Mouse (Mus musculus): ENCODE data around the gene Taf6.
A peak's percentile ranks its signal among the peaks of the same experiment; 100 is the strongest.

The Taf6 gene

GRCm38 (mm10) chr5:138171695-138172491, 15.4 kb downstream of the Taf6 start, which contains the start of the genes Ap4m1 and Mcm7:
Ap4m1 (plus strand) TSS chr5:138172002.
Mcm7 (minus strand) TSS chr5:138172422.
- DNase-seq (ENCODE audit: low spot score), result peak; percentile 89

- peak; percentile 90 for DNase-seq (ENCODE audit: low spot score)
Observed at GRCm38 (mm10) chr5:138170936-138171561, 16.2 kb downstream of the Taf6 start.

DNA sequence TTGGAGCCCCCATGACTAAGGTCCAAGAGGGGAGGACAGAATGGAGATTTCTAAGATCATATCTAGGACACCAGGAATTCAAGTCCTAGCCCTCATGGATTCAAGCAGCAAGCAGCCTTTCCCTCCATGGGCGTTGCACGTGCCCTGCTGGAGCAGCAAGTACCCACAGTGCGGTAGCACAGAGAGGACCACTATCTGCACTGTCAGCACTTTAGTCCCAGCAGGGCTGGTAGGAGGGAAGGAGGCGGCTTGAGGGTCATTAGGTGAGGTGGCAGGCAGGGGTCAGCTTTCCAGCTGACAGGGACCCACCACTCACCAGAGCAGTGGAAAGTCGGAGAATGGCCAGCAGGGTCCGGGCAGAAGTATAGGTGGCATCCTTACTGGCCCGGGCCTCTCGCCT, 21.7 kb downstream of the Taf6 start:
- DNase-seq (ENCODE audit: low spot score), result no peak

DNA sequence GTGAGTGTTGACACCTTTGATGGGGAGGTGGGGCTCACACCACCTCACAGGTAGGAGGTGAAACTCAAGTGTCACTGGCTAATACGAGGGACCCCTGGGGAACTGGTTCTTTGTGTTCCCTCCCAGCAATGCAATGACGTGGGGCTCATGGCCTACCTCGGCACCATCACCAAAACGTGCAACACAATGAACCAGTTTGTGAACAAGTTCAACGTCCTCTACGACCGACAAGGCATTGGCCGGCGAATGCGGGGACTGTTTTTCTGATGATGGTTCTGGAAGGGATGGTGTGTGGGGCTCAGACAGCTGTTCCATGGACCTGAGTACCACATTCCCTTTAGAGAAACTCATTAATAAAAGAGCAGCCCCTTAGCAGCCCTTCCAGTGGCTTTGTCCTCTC, 23.6 kb downstream of the Taf6 start:
- no peak for DNase-seq (ENCODE audit: low spot score)

GRCm38 (mm10) chr5:138163046-138163445, 24.2 kb downstream of the Taf6 start:
- DNase-seq (ENCODE audit: low spot score), result no peak

DNA sequence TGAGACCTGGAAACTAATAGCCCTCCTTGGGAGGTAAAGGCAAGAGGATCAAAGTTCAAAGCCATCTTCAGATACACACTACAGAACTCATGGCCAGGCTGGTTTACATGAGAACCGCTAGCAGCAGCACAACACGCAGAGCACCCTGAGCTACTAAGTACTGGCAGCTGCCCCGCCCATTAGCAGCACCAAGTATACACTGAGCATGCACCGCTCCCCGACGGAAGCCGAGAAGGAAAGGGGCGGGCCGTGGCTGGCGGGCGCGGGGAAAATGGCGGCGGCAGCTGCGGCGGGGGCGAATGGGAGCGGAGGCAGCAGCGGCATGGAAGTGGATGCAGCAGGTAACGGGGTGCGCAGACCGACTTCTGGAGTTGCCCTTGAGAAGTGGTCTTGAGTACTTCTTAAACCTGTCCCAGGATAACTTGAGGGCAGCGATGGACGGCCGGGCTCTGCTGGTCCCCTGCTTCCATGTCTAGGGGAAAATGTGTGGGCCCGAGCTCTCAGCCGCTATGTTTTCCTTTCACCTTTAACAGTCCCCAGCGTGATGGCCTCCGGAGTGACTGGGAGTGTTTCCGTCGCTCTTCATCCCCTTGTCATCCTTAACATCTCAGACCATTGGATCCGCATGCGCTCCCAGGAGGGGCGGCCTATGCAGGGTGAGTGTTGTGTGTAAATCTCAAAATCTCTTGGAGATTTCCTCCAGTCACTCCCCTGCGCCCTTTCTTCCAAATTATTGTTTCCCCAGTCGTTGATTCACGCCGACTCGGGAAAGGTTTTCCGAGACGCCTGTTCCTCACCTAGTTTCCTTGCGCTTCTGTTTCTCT, 26.2 kb downstream of the Taf6 start, which contains the start of gene Cops6:
Gene Cops6 (plus strand): TSS at position 230 of the 824 bp plus-strand sequence.
- DNase-seq (ENCODE audit: low spot score), result peak; percentile 87

GRCm38 (mm10) chr5:138160224-138160762, 27.0 kb downstream of the Taf6 start:
- no peak for DNase-seq (ENCODE audit: low spot score)

DNA sequence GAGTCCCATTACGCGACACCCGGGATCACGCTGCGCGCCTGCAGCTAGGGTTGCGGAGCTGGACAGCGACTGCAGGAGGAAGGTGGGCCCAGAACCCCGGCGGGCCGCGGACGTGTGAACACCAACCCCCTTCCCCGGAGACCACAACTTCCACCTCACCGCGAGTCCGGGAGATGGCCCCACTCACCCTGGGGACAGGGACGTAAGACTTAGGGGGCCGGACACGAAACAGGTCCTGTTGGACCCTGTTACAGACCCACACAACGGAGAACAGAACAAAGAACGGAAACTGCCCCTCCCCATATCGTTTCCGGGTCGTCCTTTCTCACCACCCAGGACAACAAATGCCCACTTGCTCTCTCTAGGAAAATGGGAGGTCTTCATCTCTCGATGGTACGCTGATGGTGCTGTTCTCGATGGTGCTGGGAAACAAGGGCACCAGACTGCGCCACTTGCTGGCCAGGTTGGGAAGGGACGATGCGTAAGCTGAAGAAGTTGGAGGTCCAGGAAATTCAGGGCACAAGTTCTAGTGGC, 31.7 kb downstream of the Taf6 start, which contains the start of gene Zfp113:
Gene Zfp113 (minus strand): TSS at position 302 of the 534 bp plus-strand sequence.
- DNase-seq (ENCODE audit: low spot score), result no peak

DNA sequence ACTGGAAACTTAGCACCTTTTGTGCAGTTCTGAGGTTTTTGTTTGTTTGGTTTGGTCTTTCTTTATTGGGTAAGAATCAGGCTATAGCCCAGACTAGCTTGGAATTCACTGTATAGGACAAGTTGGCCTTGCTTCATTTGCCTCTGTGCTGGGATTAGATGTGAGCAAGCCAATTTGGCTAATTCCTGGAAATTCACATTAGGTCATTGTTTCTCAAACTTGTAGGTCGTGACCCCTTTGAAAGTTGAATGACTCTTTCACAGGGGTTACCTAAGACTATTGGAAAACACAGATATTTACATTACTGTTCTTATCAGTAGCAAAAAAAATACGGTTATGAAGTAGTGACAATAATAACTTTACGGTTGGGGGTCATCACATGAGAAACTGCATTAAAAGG, 32.9 kb downstream of the Taf6 start:
- DNase-seq (ENCODE audit: low spot score), result no peak

DNA sequence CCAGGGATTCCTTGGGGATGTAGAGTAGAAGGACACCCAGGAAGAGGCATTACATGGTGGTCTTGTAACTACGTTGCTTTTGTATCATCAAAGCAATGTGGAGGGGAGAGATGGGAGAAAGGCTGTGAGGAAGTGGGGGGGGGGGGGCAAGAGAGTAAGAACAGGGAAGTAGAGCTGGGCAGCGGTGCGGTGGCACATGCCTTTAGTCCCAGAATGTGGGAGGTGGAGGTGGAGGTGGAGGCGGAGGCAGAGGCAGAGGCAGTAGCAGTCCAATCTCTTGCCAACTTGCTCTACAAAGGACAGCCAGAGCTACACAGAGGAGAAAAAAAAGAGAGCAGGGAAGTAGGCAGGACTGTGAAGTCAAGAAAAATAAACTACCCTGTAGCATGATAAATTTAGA, 48.7 kb downstream of the Taf6 start:
- DNase-seq (ENCODE audit: low spot score), result no peak

GRCm38 (mm10) chr5:138137935-138138549, 49.2 kb downstream of the Taf6 start:
- no peak for DNase-seq (ENCODE audit: low spot score)

DNA sequence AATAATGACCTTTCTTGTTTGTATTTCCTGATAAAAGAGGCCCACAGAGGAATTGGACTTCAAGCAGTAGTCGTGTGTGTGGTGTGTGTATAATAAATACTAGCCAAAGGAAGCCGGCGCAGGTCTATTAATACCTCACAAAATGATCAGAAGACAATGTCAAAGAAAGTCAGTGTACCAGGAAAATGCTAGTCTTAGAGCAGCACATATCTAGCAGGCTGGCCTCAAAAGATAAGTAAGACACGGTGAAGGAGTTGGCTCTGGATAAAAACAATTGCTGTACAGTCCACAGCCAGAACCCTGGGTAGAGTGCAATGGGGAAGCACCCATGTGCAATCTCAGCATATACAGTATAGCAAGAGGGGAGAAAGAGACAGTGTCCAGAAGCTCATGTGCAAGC, 50.0 kb downstream of the Taf6 start:
- no peak for DNase-seq (ENCODE audit: low spot score)

- DNase-seq (ENCODE audit: low spot score), result no peak
Observed at GRCm38 (mm10) chr5:138132425-138133064, 54.7 kb downstream of the Taf6 start.
